Mouse (Mus musculus) CH12.LX (cell line): ENCODE measurements around the gene Pabpn1l. TPM values are rescaled to one million over a fixed set of nuclear protein-coding genes. Genes with fewer than 3 reads are reported as not detected.
A peak's percentile ranks its signal among the peaks of the same experiment; 100 is the strongest.

ENCODE experiments used
- DNase-seq: peaks from one replicate; pipeline ENCODE4 v3.0.0-alpha.2; 2013; ENCODE audit errors: extremely low read depth
- H3K27ac ChIP-seq: 2 replicates; pipeline ENCODE4 v1.5.1; 2012; ENCODE audit warnings: low read depth, mild to moderate bottlenecking, control low read depth, moderate library complexity; ENCODE audit not compliant: insufficient read depth
- H3K27me3 ChIP-seq: replicated peaks from 2 replicates; pipeline ENCODE3; 2012; ENCODE audit warnings: inconsistent platforms
- H3K36me3 ChIP-seq, 2 experiments: replicated peaks in 1 of 2; 2 replicates each; pipeline versions ENCODE3 to v1.6.1; 2012; ENCODE audit warnings: inconsistent platforms in 1 of 2, low read length in 1 of 2, mild to moderate bottlenecking in 1 of 2, mixed read lengths in 1 of 2, moderate library complexity in 1 of 2; ENCODE audit not compliant: control insufficient read depth in 1 of 2, insufficient read depth in 1 of 2
- H3K4me1 ChIP-seq, 2 experiments: 2 replicates each; pipeline ENCODE4 v1.6.1; 2012; ENCODE audit warnings: inconsistent platforms in 1 of 2, moderate library complexity in 1 of 2; ENCODE audit not compliant: insufficient read depth in 2 of 2, control insufficient read depth in 1 of 2
- H3K4me2 ChIP-seq: 2 replicates; pipeline ENCODE4 v1.6.1; 2012; ENCODE audit warnings: low read depth, mild to moderate bottlenecking, control low read depth; ENCODE audit not compliant: poor library complexity, insufficient read depth, severe bottlenecking
- H3K4me3 ChIP-seq, 3 experiments: fragments of 150-350 bp in 1 of 3; sonication (generic) in 1 of 3; replicated peaks in 1 of 3; 2 replicates each; pipeline versions ENCODE3 to v1.5.1; 2011 to 2012; ENCODE audit warnings: low read depth in 2 of 3, low read length in 2 of 3, mild to moderate bottlenecking in 2 of 3, moderate library complexity in 2 of 3, control low read depth in 1 of 3, improper control_type of control experiment in 1 of 3, inconsistent platforms in 1 of 3, mixed read lengths in 1 of 3; ENCODE audit not compliant: poor library complexity in 1 of 3
- H3K79me2 ChIP-seq: replicated peaks from 2 replicates; pipeline ENCODE4 v1.6.1; 2012; ENCODE audit warnings: mild to moderate bottlenecking, moderate library complexity; ENCODE audit not compliant: control insufficient read depth, poor library complexity, insufficient read depth, severe bottlenecking; ENCODE audit errors: extremely low read depth
- H3K9ac ChIP-seq: 2 replicates; pipeline ENCODE4 v1.6.1; 2012; ENCODE audit warnings: low read depth, mild to moderate bottlenecking, control low read depth, moderate library complexity; ENCODE audit not compliant: insufficient read depth
- H3K9me3 ChIP-seq: replicated peaks from 2 replicates; pipeline ENCODE3; 2012; ENCODE audit warnings: low read length, inconsistent platforms, mixed read lengths
- BHLHE40 ChIP-seq: IDR thresholded peaks from 2 replicates; pipeline ENCODE4 v1.6.1; 2011; ENCODE audit warnings: mild to moderate bottlenecking, low read depth, low read length, improper control_type of control experiment
- ELF1 ChIP-seq: IDR thresholded peaks from 2 replicates; pipeline ENCODE4 v1.6.1; 2014; ENCODE audit warnings: low read depth, mild to moderate bottlenecking, inconsistent platforms, low read length, improper control_type of control experiment
- IRF4 ChIP-seq: IDR thresholded peaks from 2 replicates; pipeline ENCODE4 v1.6.1; 2014; ENCODE audit warnings: low read depth, mild to moderate bottlenecking, inconsistent platforms, low read length, improper control_type of control experiment
- MAFK ChIP-seq: IDR thresholded peaks from 2 replicates; pipeline ENCODE4 v1.6.1; 2011; ENCODE audit warnings: low read length, improper control_type of control experiment; ENCODE audit not compliant: insufficient replicate concordance
- MAX ChIP-seq: IDR thresholded peaks from 2 replicates; pipeline ENCODE4 v1.6.1; 2011; ENCODE audit warnings: low read length, improper control_type of control experiment
- MXI1 ChIP-seq: IDR thresholded peaks from 2 replicates; pipeline ENCODE4 v1.6.1; 2011; ENCODE audit warnings: mild to moderate bottlenecking, low read depth, low read length, improper control_type of control experiment
- POLR2AphosphoS2 ChIP-seq: IDR thresholded peaks from 2 replicates; pipeline ENCODE4 v1.6.1; 2011; ENCODE audit warnings: low read depth, low read length, improper control_type of control experiment
- SIN3A ChIP-seq: IDR thresholded peaks from 2 replicates; pipeline ENCODE4 v1.6.1; 2012; ENCODE audit warnings: low read length, improper control_type of control experiment, inconsistent platforms
- SMC3 ChIP-seq: IDR thresholded peaks from 2 replicates; pipeline ENCODE4 v1.6.1; 2011; ENCODE audit warnings: low read depth, low read length, improper control_type of control experiment
- ZMIZ1 ChIP-seq: IDR thresholded peaks from 2 replicates; pipeline ENCODE4 v1.6.1; 2012; ENCODE audit warnings: low read depth, mild to moderate bottlenecking, inconsistent platforms, low read length, improper control_type of control experiment
- dilution Hi-C: fragments of 300-500 bp; cut with MboI; formaldehyde crosslinking; loops from 2 replicates; pipeline ENCODE4 v1.14.3; 2020; ENCODE audit warnings: low sequenced_read_pairs; ENCODE audit not compliant: extremely low pct_unique_long_range_greater_than_20kb, extremely low pct_ligation_motif_present
- in situ Hi-C: fragments of 300-500 bp; cut with MboI; formaldehyde crosslinking; loops from 3 replicates; pipeline ENCODE4 v1.14.3; 2019; ENCODE audit warnings: low sequenced_read_pairs, low pct_ligation_motif_present, low pct_unique_long_range_greater_than_20kb, mixed read lengths
- polyA plus RNA-seq: library from polyadenylated mRNA; unstranded; fragments of >175 nt; gene quantifications from 2 replicates; pipeline ENCODE4 v1.2.1, GENCODE M21; 2012; ENCODE audit warnings: low read depth; ENCODE audit not compliant: insufficient read length
- total RNA-seq, 2 experiments: library from RNA; depleted of rRNA; stranded (reverse); fragments of 300-350 nt in 1 of 2; fragments of >200 nt in 1 of 2; gene quantifications; 2 replicates each; pipeline ENCODE4 v1.2.3; 2012 to 2014

Pabpn1l gene
- total and polyA plus RNA-seq, 3 experiments: not detected

DNA sequence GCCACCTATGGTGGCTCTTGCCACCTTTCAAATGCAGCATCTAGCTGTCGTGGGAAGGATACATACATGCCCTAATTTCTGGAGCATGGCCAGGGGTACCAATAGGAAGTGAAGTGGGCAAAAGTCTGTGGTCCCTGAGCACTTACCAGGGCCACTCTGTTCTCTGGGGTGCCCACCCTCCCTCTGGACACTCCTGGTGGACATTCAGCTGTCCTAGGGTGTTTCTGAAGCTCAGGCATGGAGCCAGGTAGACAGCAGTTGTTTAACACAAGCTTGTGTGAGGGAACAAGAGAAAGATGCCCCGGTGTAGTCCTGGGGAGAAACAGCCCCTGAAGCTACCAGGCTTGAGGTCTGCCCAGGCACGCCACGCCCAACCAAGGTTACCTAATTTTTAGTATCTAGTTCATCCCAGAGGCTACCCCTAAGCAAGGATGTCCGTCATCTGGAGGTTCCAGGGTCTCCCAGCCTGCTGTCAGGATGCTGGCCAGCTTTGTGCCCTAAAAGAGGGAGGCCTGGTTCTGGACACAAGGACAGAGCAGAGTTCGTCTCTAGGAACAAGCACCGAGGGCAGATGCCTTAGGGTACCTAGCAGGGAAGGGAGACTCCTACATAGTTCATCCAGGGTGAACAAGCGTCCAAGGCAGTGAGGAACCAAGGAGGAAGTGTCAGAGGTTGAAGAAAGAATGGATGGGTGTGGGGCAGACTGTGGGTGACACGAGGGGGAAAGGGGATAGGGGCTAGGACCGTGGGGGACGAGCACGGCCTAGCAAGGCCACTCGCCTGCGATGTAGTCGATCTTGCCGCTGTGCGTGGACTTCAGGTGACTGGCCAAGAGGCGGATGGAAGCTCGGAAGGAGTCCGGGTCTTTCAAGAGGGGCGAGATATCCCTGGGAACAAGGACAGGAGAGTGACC, 46.5 kb downstream of the Pabpn1l start:
- H3K9me3 ChIP-seq: no peaks in the 10 kb centered on the region
- no peak for DNase-seq
- peak overlapping the region; percentile 29 for H3K27ac ChIP-seq
- H3K27me3 ChIP-seq: no peaks in the 10 kb centered on the region
- H3K9ac ChIP-seq: peak overlapping the region; percentile 70
- peak overlapping the region; percentile 76 to 91 (median 89) for H3K4me3 ChIP-seq
- dilution Hi-C loops: no loop called here
- peaks cover 27 to 70% of the 10 kb centered on the region in 2 experiments for H3K36me3 ChIP-seq
- H3K79me2 ChIP-seq: peaks cover 17% of the 10 kb centered on the region
- peak overlapping the region; percentile 55 for H3K4me2 ChIP-seq
- TF ChIP-seq SMC3 (no peak), SIN3A (peak; percentile 21)
- TF ChIP-seq, all 38 proteins: peak for 1
- in situ Hi-C loops: no loop called here
- H3K4me1 ChIP-seq: peaks cover 15 to 37% of the 10 kb centered on the region in 2 experiments

DNA sequence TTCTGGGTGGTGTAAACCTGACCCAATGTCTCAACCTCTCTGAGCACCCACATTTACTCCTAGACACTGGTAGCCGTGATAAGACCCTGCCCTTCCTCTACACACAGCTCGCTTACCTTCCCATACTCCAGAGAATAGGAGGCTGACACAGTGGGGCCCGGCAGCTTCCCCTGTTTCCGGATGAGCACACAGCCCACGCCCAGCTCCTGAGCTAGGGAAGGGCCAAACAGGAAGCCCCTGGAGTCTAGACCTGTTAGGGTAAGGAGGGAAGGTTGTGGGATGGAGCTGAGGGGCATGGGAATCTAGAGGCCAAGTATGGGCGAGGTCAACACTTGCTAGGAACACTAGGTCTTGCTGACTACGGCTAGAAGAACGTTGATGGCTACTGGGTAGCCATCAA, 47.3 kb downstream of the Pabpn1l start:
- peak overlapping the region; percentile 55 for H3K4me2 ChIP-seq
- H3K36me3 ChIP-seq: peaks cover 34 to 71% of the 10 kb centered on the region in 2 experiments
- H3K27ac ChIP-seq: peak overlapping the region; percentile 29
- dilution Hi-C loops: no loop called here
- H3K4me1 ChIP-seq: peaks cover 13 to 39% of the 10 kb centered on the region in 2 experiments
- in situ Hi-C loops: no loop called here
- peak overlapping the region; percentile 70; the same call in 1 of the 2 replicates for H3K9ac ChIP-seq
- TF ChIP-seq MXI1 (peak; percentile 29; the same call in 1 of the 2 replicates), ELF1 (no peak), BHLHE40 (no peak), ZMIZ1 (0 out of 2 replicates have a peak, but pooled peaks have one; percentile 12), MAX (0 out of 2 replicates have a peak, but pooled peaks have one; percentile 20), IRF4 (no peak)
- TF ChIP-seq, all 38 proteins: peak for 3
- Histone ChIP-seq H3K9me3 (no peaks in the 10 kb centered on the region), H3K79me2 (peaks cover 17% of the 10 kb centered on the region), H3K4me3 (peak overlapping the region; percentile 76 to 91 (median 89)), H3K27me3 (no peaks in the 10 kb centered on the region)
- no peak for DNase-seq

DNA sequence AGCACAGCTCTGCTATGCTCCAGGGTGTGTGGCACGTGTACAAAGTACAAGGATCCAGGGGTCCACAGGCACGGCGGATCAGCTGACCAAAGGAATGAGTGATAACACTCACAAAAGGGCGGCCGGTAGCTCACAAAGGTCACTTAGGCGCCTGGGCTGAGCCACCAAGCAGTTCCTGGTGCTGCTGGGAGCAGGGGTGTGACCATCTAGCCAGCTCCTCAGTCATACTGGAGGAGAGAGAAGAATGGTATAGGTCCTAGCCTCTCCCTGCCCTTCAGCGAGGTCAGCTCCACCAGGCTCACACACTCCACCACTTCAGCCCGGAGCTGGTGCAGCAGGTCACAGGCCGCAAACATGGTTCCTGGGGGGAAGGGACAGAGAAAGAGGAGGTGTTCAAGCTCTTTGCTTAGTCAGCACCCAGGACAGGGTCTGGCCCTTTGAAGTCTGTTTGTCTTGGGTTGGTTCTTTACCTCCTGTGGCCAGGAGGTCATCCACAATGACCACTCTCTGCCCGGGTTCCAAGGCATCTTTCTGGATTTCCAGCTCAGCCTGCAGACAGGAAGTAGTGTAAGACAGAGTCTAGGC, 47.8 kb downstream of the Pabpn1l start:
- Histone ChIP-seq H3K4me1 (peaks cover 13 to 44% of the 10 kb centered on the region in 2 experiments), H3K9me3 (no peaks in the 10 kb centered on the region), H3K27ac (peak overlapping the region; percentile 29), H3K4me3 (peak overlapping the region; percentile 76 to 91 (median 89)), H3K27me3 (no peaks in the 10 kb centered on the region), H3K4me2 (peak overlapping the region; percentile 55), H3K79me2 (peaks cover 18% of the 10 kb centered on the region), H3K9ac (no peak overlapping the region), H3K36me3 (peaks cover 39 to 74% of the 10 kb centered on the region in 2 experiments)
- 0 out of 2 replicates have a peak, but pooled peaks have one; percentile 21 for TF ChIP-seq ZMIZ1
- TF ChIP-seq MXI1: peak; percentile 73; the same call in 1 of the 2 replicates
- TF ChIP-seq MAFK: peak; percentile 92
- no peak for TF ChIP-seq MAX
- peak; percentile 59 for TF ChIP-seq SIN3A
- peak; percentile 35; the same call in 1 of the 2 replicates for TF ChIP-seq POLR2AphosphoS2
- TF ChIP-seq BHLHE40: no peak
- dilution Hi-C loops (no loop called here), in situ Hi-C loops (no loop called here)
- DNase-seq: no peak
